Mouse (Mus musculus) bone marrow macrophage, adult 2 months (primary cell): ENCODE measurements at regions not wholly inside any gene's neighbourhood (a gene's known extent, or its start where the extent isn't known, plus 50 kb on each side); places are given as distances from the start of the nearest gene placed in this dataset.

Experiments used
- CTCF ChIP-seq: IDR thresholded peaks from 2 replicates; pipeline ENCODE4 v1.5.1; 2012; ENCODE audit warnings: low read depth, mild to moderate bottlenecking, low read length, moderate library complexity
- POLR2A ChIP-seq: IDR thresholded peaks from 2 replicates; pipeline ENCODE4 v1.6.1; 2012; ENCODE audit warnings: mild to moderate bottlenecking, low read depth, low read length, borderline replicate concordance

DNA sequence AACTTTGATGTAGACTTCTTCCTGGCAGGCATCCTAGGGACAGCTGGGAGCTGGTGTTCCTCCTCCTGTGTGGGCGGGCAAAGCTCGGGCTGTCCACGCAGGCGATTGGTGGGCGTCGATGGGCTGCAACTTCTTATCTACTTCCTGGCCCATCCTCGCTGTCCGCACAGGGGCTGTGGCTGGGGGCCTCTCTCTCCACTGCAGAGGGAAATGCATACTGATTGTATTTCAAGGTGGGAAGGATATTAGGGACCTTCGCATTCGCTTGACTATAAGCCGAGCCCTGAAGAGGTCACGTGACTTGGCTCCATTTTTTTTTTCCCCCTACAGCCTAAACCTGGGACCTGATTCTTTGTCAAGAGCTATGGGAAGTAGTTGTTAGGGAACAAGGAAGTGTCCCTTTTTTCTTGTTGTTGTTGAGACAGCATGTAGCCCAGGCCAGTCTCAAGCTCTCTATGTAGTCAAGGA lies 164.4 kb upstream of the Ubr2 start:
- TF ChIP-seq POLR2A (no peak), CTCF (no peak)
